Mouse (Mus musculus) kidney, postnatal 0 days (tissue): ENCODE data around the gene Fsd1l. TPM values are rescaled to one million over a fixed set of nuclear protein-coding genes. Genes with fewer than 3 reads are reported as not detected.

ENCODE experiments used
- ATAC-seq: fragments of 200-750 bp; cut with Nextera tagmentation; replicated peaks from 2 replicates; pipeline ENCODE4 v1.8.0; 2017; ENCODE audit warnings: low read depth, moderate number of reproducible peaks, moderate TSS enrichment, moderate library complexity; ENCODE audit not compliant: low FRiP score
- DNase-seq: peaks from one replicate; pipeline ENCODE4 v3.0.0-alpha.2; 2016; ENCODE audit warnings: low spot score
- H3K27ac ChIP-seq: fragments of 300-500 bp; sonication (generic); 2 replicates; pipeline ENCODE4 v1.5.1; 2014; ENCODE audit warnings: mild to moderate bottlenecking
- H3K27me3 ChIP-seq: fragments of 300-500 bp; sonication (generic); 2 replicates; pipeline ENCODE4 v1.6.1; 2014; ENCODE audit warnings: low read length, mixed read lengths; ENCODE audit not compliant: insufficient read depth
- H3K36me3 ChIP-seq: fragments of 300-500 bp; sonication (generic); 2 replicates; pipeline ENCODE4 v1.6.1; 2014; ENCODE audit warnings: low read length, mixed read lengths; ENCODE audit not compliant: insufficient read depth
- H3K4me1 ChIP-seq: fragments of 300-500 bp; sonication (generic); replicated peaks from 2 replicates; pipeline ENCODE4 v1.6.1; 2014; ENCODE audit warnings: antibody characterized with exemption, low read length, mixed read lengths; ENCODE audit not compliant: insufficient read depth
- H3K4me2 ChIP-seq: fragments of 300-500 bp; sonication (generic); 2 replicates; pipeline ENCODE4 v1.6.1; 2014; ENCODE audit warnings: mild to moderate bottlenecking, low read length, moderate library complexity, mixed read lengths
- H3K4me3 ChIP-seq: fragments of 300-500 bp; sonication (generic); replicated peaks from 2 replicates; pipeline ENCODE4 v1.5.1; 2014; ENCODE audit warnings: low read depth, low read length
- H3K9ac ChIP-seq: fragments of 300-500 bp; sonication (generic); 2 replicates; pipeline ENCODE4 v1.6.1; 2014; ENCODE audit warnings: low read depth, low read length
- H3K9me3 ChIP-seq: fragments of 300-500 bp; sonication (generic); replicated peaks from 2 replicates; pipeline ENCODE4 v1.6.1; 2016; ENCODE audit warnings: low read length, inconsistent platforms, mixed read lengths
- CTCF ChIP-seq: IDR thresholded peaks from 2 replicates; pipeline ENCODE4 v1.5.1; 2016; ENCODE audit warnings: antibody characterized with exemption, low read depth, mild to moderate bottlenecking, moderate library complexity
- WGBS: fragments of 180-500 bp; shearing (Covaris S2); extraction: QIAGEN DNeasy Blood & Tissue Kit; methylation state at CpG from one replicate; pipeline ENCODE4 v1.1.7; 2014; 5-methylcytosine and 5-hydroxymethylcytosine counted together
- polyA plus RNA-seq: library from polyadenylated mRNA; unstranded; fragments of >200 nt; fragmentation: Nextera tagmentation; extraction: Ambion mirVana; gene quantifications from 2 replicates; pipeline ENCODE4 v1.2.1, GENCODE M21; 2015

Fsd1l gene
- polyA plus RNA-seq: 5.0 and 6.2 TPM in 2 replicates

GRCm38 (mm10) chr4:53631316-53632010 is at the start of gene Fsd1l:
TSS of gene Fsd1l (plus strand) at chr4:53631471.
- WGBS: under 1% methylated on average over 74 of the region's 88 CpGs
- H3K9me3 ChIP-seq: no peaks in the 10 kb centered on the region
- TF ChIP-seq CTCF: peak; percentile 58
- H3K4me2 ChIP-seq: peak within 1 kb of the TSS; percentile 68
- H3K27me3 ChIP-seq: no peaks in the 10 kb centered on the region
- no peaks in the 10 kb centered on the region for H3K36me3 ChIP-seq
- ATAC-seq: peak; percentile 78
- H3K27ac ChIP-seq: peak within 1 kb of the TSS; percentile 54; the same call in 1 of the 2 replicates
- H3K4me3 ChIP-seq: peak within 1 kb of the TSS; percentile 77
- no peaks in the 10 kb centered on the region for H3K4me1 ChIP-seq
- peak; percentile 79 for DNase-seq
- H3K9ac ChIP-seq: peak within 1 kb of the TSS; percentile 79

- no peak for DNase-seq
- Histone ChIP-seq H3K36me3 (no peaks in the 10 kb centered on the region), H3K9ac (no peak overlapping the region), H3K27ac (no peak overlapping the region), H3K4me3 (no peak overlapping the region), H3K4me2 (no peak overlapping the region), H3K4me1 (no peaks in the 10 kb centered on the region), H3K9me3 (no peaks in the 10 kb centered on the region), H3K27me3 (no peaks in the 10 kb centered on the region)
- no peak for ATAC-seq
- TF ChIP-seq CTCF: no peak
These were observed 43.6 kb upstream of the Fsd1l start for GRCm38 (mm10) chr4:53587676-53588075.

- Histone ChIP-seq H3K4me3 (no peak overlapping the region), H3K27ac (no peak overlapping the region), H3K36me3 (no peaks in the 10 kb centered on the region), H3K9ac (no peak overlapping the region), H3K27me3 (no peaks in the 10 kb centered on the region), H3K4me1 (no peaks in the 10 kb centered on the region), H3K9me3 (no peaks in the 10 kb centered on the region), H3K4me2 (no peak overlapping the region)
- no peak for TF ChIP-seq CTCF
- 72% methylated on average over 1 of the region's 1 CpGs for WGBS
- DNase-seq (no peak), ATAC-seq (no peak)
These were observed 42.3 kb upstream of the Fsd1l start for GRCm38 (mm10) chr4:53588936-53589335.

GRCm38 (mm10) chr4:53589466-53589865 is 41.8 kb upstream of the Fsd1l start:
- Histone ChIP-seq H3K36me3 (no peaks in the 10 kb centered on the region), H3K27ac (no peak overlapping the region), H3K4me1 (no peaks in the 10 kb centered on the region), H3K27me3 (no peaks in the 10 kb centered on the region), H3K4me2 (no peak overlapping the region), H3K9ac (no peak overlapping the region), H3K9me3 (no peaks in the 10 kb centered on the region), H3K4me3 (no peak overlapping the region)
- ATAC-seq (no peak), DNase-seq (no peak)
- whole genome bisulfite sequencing: 80% methylated on average over 4 of the region's 4 CpGs
- TF ChIP-seq CTCF: no peak

- H3K36me3 ChIP-seq: no peaks in the 10 kb centered on the region
- DNase-seq: no peak
These were observed 41.1 kb upstream of the Fsd1l start for GRCm38 (mm10) chr4:53590163-53590562.

GRCm38 (mm10) chr4:53590691-53591447 is 40.4 kb upstream of the Fsd1l start:
- H3K9me3 ChIP-seq: no peaks in the 10 kb centered on the region
- WGBS: 78% methylated on average over 7 of the region's 7 CpGs
- no peak overlapping the region for H3K9ac ChIP-seq
- no peaks in the 10 kb centered on the region for H3K4me1 ChIP-seq
- DNase-seq (no peak), ATAC-seq (peak; percentile 30; the same call in 1 of the 2 replicates)
- H3K4me2 ChIP-seq: no peak overlapping the region
- H3K27me3 ChIP-seq: no peaks in the 10 kb centered on the region
- H3K36me3 ChIP-seq: no peaks in the 10 kb centered on the region
- TF ChIP-seq CTCF: no peak
- no peak overlapping the region for H3K4me3 ChIP-seq
- H3K27ac ChIP-seq: no peak overlapping the region

More at GRCm38 (mm10) chr4:53590163-53590562, 41.1 kb upstream of the Fsd1l start:
- 69% methylated on average over 4 of the region's 4 CpGs for WGBS
- Histone ChIP-seq H3K27me3 (no peaks in the 10 kb centered on the region), H3K9me3 (no peaks in the 10 kb centered on the region), H3K4me1 (no peaks in the 10 kb centered on the region), H3K4me2 (no peak overlapping the region), H3K9ac (no peak overlapping the region), H3K4me3 (no peak overlapping the region), H3K27ac (no peak overlapping the region)
- ATAC-seq: no peak
- no peak for TF ChIP-seq CTCF
